Mouse (Mus musculus) left cerebral cortex, postnatal 36 days (tissue): ENCODE data around the gene Angptl2. TPM values are rescaled to one million over a fixed set of nuclear protein-coding genes. Genes with fewer than 3 reads are reported as not detected.
A peak's percentile ranks its signal among the peaks of the same experiment; 100 is the strongest.

Experiments
- DNase-seq, 2 experiments: peaks; one replicate each; pipeline ENCODE4 v3.0.0; 2021 to 2022; ENCODE audit warnings: low spot score in 2 of 2, mixed read lengths in 1 of 2
- intact Hi-C: fragments of 180-260 bp; cut with DNase I; formaldehyde crosslinking; loops from one replicate; pipeline ENCODE4 v1.15.1; 2025
- total RNA-seq, 2 experiments: library from RNA; stranded (reverse); gene quantifications; 2 replicates each; pipeline ENCODE4 v1.2.3; 2021

Angptl2 gene
- total RNA-seq: 1 to 10 TPM; 1.5 to 2.2 TPM

GRCm38 (mm10) chr2:33215700-33216509 is at the start of gene Angptl2:
TSS of gene Angptl2 (plus strand) at chr2:33216069.
- intact Hi-C loops: loop anchor here (5.0 kb wide), 1 partner anchor 131 kb away; no protein-coding TSS in a partner anchor
- peak; percentile 63 to 67 for DNase-seq

- intact Hi-C loops: no loop called here
- no peak for DNase-seq
Measured at GRCm38 (mm10) chr2:33167060-33167459, 48.8 kb upstream of the Angptl2 start.

- intact Hi-C loops: no loop called here
- DNase-seq: no peak
Measured at GRCm38 (mm10) chr2:33169445-33169844, 46.4 kb upstream of the Angptl2 start.

- intact Hi-C loops: no loop called here
- DNase-seq: no peak
Measured at GRCm38 (mm10) chr2:33170777-33171565, 44.9 kb upstream of the Angptl2 start.

- DNase-seq: no peak
- intact Hi-C loops: no loop called here
Measured at GRCm38 (mm10) chr2:33173126-33173525, 42.7 kb upstream of the Angptl2 start.

GRCm38 (mm10) chr2:33173686-33174085 is 42.2 kb upstream of the Angptl2 start:
- intact Hi-C loops: no loop called here
- no peak for DNase-seq

- DNase-seq: no peak
- intact Hi-C loops: no loop called here
Measured at GRCm38 (mm10) chr2:33176516-33176915, 39.4 kb upstream of the Angptl2 start.

- intact Hi-C loops: no loop called here
- DNase-seq: no peak
Measured at GRCm38 (mm10) chr2:33176921-33177320, 38.9 kb upstream of the Angptl2 start.

- intact Hi-C loops: no loop called here
- no peak for DNase-seq
Measured at GRCm38 (mm10) chr2:33177443-33178242, 38.2 kb upstream of the Angptl2 start.

GRCm38 (mm10) chr2:33178243-33178932 is 37.5 kb upstream of the Angptl2 start:
- no peak for DNase-seq
- intact Hi-C loops: no loop called here

- DNase-seq: no peak
- intact Hi-C loops: no loop called here
Measured at GRCm38 (mm10) chr2:33179171-33179929, 36.5 kb upstream of the Angptl2 start.

- DNase-seq: peak in 1 of 2 experiments; percentile 46
- intact Hi-C loops: no loop called here
Measured at GRCm38 (mm10) chr2:33179930-33180630, 35.8 kb upstream of the Angptl2 start.

GRCm38 (mm10) chr2:33183321-33183720 is 32.5 kb upstream of the Angptl2 start:
- intact Hi-C loops: no loop called here
- no peak for DNase-seq

- DNase-seq: no peak
- intact Hi-C loops: no loop called here
Measured at GRCm38 (mm10) chr2:33184641-33185040, 31.2 kb upstream of the Angptl2 start.

GRCm38 (mm10) chr2:33185258-33185657 is 30.6 kb upstream of the Angptl2 start:
- no peak for DNase-seq
- intact Hi-C loops: no loop called here

GRCm38 (mm10) chr2:33186505-33186904 is 29.4 kb upstream of the Angptl2 start:
- no peak for DNase-seq
- intact Hi-C loops: no loop called here

GRCm38 (mm10) chr2:33187874-33188273 is 28.0 kb upstream of the Angptl2 start:
- intact Hi-C loops: no loop called here
- DNase-seq: no peak
